Mouse (Mus musculus): ENCODE results near the gene Map1a.

- TF ChIP-seq CHD2 (IDR thresholded peaks at IDR 0.05; ENCODE audit: low read depth, low read length) (no peak), ZC3H11A (IDR thresholded peaks at IDR 0.05; ENCODE audit: borderline replicate concordance, low read depth, low read length) (no peak)
These were observed 3.1 kb downstream of the Map1a start for GRCm38 (mm10) chr2:121292316-121293013.

Data from ES-E14 (cell line).